Mouse (Mus musculus): ENCODE measurements around the gene Ccser1.

GRCm38 (mm10) chr6:61136436-61136835 is 43.7 kb upstream of the Ccser1 start:
- TF ChIP-seq MAFK (IDR thresholded peaks at IDR 0.05; ENCODE audit: insufficient read depth, low read depth, low read length) (no peak), ZNF384 (IDR thresholded peaks at IDR 0.05; ENCODE audit: low read depth, low read length) (no peak), CHD2 (IDR thresholded peaks at IDR 0.05; ENCODE audit: low read depth, low read length) (no peak), ZC3H11A (IDR thresholded peaks at IDR 0.05; ENCODE audit: borderline replicate concordance, low read depth, low read length) (no peak), HCFC1 (IDR thresholded peaks at IDR 0.05; ENCODE audit: borderline replicate concordance, insufficient read depth, low read length) (no peak)

All from ES-E14 (cell line).